Mouse (Mus musculus) heart, adult 11 months (tissue): ENCODE measurements around the gene Foxl1.
"Not testable (repeated sequence)": the region's sequence is repeated elsewhere in the genome, so short reads cannot be mapped to it uniquely, and the experiment has no call there.

Experiments used
- DNase-seq: peaks from one replicate; pipeline ENCODE4 v3.0.0; 2022

Foxl1 gene

GRCm38 (mm10) chr8:121125311-121125876 lies 2.3 kb upstream of the Foxl1 start:
- DNase-seq, result peak; percentile 99

- peak; percentile 70 for DNase-seq
Observed at GRCm38 (mm10) chr8:121126191-121126590, 1.5 kb upstream of the Foxl1 start.

- DNase-seq, result no peak
Observed at GRCm38 (mm10) chr8:121126694-121127093, 1.0 kb upstream of the Foxl1 start.

- DNase-seq, result no peak
Observed at GRCm38 (mm10) chr8:121127291-121127701, 444 bp upstream of the Foxl1 start.

- DNase-seq, result peak; percentile 85
Observed at GRCm38 (mm10) chr8:121128531-121129264, 958 bp downstream of the Foxl1 start.

- no peak for DNase-seq
Observed at GRCm38 (mm10) chr8:121129265-121129940, 1.7 kb downstream of the Foxl1 start.

GRCm38 (mm10) chr8:121130522-121130921 lies 2.8 kb downstream of the Foxl1 start:
- no peak for DNase-seq

GRCm38 (mm10) chr8:121132961-121133513 lies 5.3 kb downstream of the Foxl1 start:
- no peak for DNase-seq

GRCm38 (mm10) chr8:121134102-121134501 lies 6.4 kb downstream of the Foxl1 start:
- DNase-seq, result no peak

- no peak for DNase-seq
Observed at GRCm38 (mm10) chr8:121134512-121134911, 6.8 kb downstream of the Foxl1 start.

GRCm38 (mm10) chr8:121136856-121137255 lies 9.1 kb downstream of the Foxl1 start:
- DNase-seq, result no peak

GRCm38 (mm10) chr8:121145457-121146134 lies 17.9 kb downstream of the Foxl1 start:
- not testable (repeated sequence) for DNase-seq

- no peak for DNase-seq
Observed at GRCm38 (mm10) chr8:121148573-121149083, 20.9 kb downstream of the Foxl1 start.

GRCm38 (mm10) chr8:121152394-121152793 lies 24.7 kb downstream of the Foxl1 start:
- DNase-seq, result peak; percentile 97

- DNase-seq, result no peak
Observed at GRCm38 (mm10) chr8:121156990-121157491, 29.3 kb downstream of the Foxl1 start.

GRCm38 (mm10) chr8:121158812-121159211 lies 31.1 kb downstream of the Foxl1 start:
- no peak for DNase-seq

- DNase-seq, result no peak
Observed at GRCm38 (mm10) chr8:121161437-121161836, 33.7 kb downstream of the Foxl1 start.

GRCm38 (mm10) chr8:121162413-121162812 lies 34.7 kb downstream of the Foxl1 start:
- no peak for DNase-seq

GRCm38 (mm10) chr8:121162906-121163695 lies 35.4 kb downstream of the Foxl1 start:
- DNase-seq, result no peak

- DNase-seq, result peak; percentile 94
Observed at GRCm38 (mm10) chr8:121164017-121164469, 36.3 kb downstream of the Foxl1 start.

- DNase-seq, result no peak
Observed at GRCm38 (mm10) chr8:121168033-121168432, 40.3 kb downstream of the Foxl1 start.

- DNase-seq, result peak; percentile 89
Observed at GRCm38 (mm10) chr8:121170116-121170515, 42.4 kb downstream of the Foxl1 start.
